Mouse (Mus musculus) G1E (cell line): Measurements from ENCODE around the gene Atg14.

Experiments used
- CTCF ChIP-seq: IDR thresholded peaks from 2 replicates; pipeline ENCODE4 v1.5.1; 2012; ENCODE audit warnings: low read depth, low read length, inconsistent platforms, mixed read lengths
- GATA1 ChIP-seq: IDR thresholded peaks from 2 replicates; pipeline ENCODE4 v1.6.1; 2012; ENCODE audit warnings: borderline replicate concordance, low read length, inconsistent platforms, mixed read lengths
- GATA2 ChIP-seq: IDR thresholded peaks from 2 replicates; pipeline ENCODE4 v1.6.1; 2012; ENCODE audit warnings: low read depth, low read length, inconsistent platforms, borderline replicate concordance
- POLR2AphosphoS5 ChIP-seq: IDR thresholded peaks from 2 replicates; pipeline ENCODE4 v1.6.1; 2012; ENCODE audit warnings: low read depth, low read length, inconsistent platforms; ENCODE audit not compliant: insufficient replicate concordance
- TAL1 ChIP-seq: conservative IDR thresholded peaks from 2 replicates; pipeline ENCODE4 v1.6.1; 2012; ENCODE audit warnings: low read depth, low read length, inconsistent platforms, mixed read lengths

DNA sequence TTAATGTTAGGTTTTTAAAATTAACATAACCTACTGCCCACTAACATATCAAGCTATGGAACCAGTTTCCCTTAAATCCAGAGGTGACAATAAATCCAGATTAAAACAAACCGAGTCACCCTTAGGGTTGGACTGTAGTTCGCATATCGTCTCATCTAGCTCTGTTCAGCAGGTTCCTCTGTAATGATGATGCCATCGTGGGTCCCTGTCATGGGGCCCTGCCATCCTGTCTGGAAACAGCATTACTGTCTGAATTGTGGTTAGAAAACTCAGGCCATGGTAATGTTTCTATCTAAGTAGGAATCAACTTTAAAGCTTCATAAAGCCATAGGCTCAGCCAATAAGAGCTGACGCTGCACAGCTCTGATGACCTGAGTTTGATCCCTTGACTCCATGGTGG is 71.8 kb downstream of the Atg14 start:
- TF ChIP-seq CTCF (no peak), TAL1 (no peak), POLR2AphosphoS5 (no peak), GATA2 (no peak), GATA1 (no peak)
